Mouse (Mus musculus) 3134 (cell line): ENCODE data around the gene Trpm8.

Experiments
- DNase-seq: peaks from one replicate; pipeline ENCODE4 v3.0.0-alpha.2; 2011; ENCODE audit warnings: low spot score; ENCODE audit not compliant: insufficient read length; ENCODE audit errors: extremely low read depth

Gene Trpm8

GRCm38 (mm10) chr1:88299529-88299945 lies 22.1 kb downstream of the Trpm8 start:
- no peak for DNase-seq

GRCm38 (mm10) chr1:88300301-88301050 lies 23.0 kb downstream of the Trpm8 start:
- DNase-seq = no peak

GRCm38 (mm10) chr1:88301121-88302014 lies 23.9 kb downstream of the Trpm8 start:
- no peak for DNase-seq

GRCm38 (mm10) chr1:88302057-88302740 lies 24.7 kb downstream of the Trpm8 start:
- DNase-seq = no peak

- DNase-seq = no peak
These were observed 26.3 kb downstream of the Trpm8 start for GRCm38 (mm10) chr1:88303762-88304161.

GRCm38 (mm10) chr1:88304261-88304985 lies 27.0 kb downstream of the Trpm8 start:
- DNase-seq = no peak

GRCm38 (mm10) chr1:88305018-88305795 lies 27.7 kb downstream of the Trpm8 start:
- no peak for DNase-seq

GRCm38 (mm10) chr1:88306543-88306942 lies 29.1 kb downstream of the Trpm8 start:
- no peak for DNase-seq

- DNase-seq = no peak
These were observed 29.7 kb downstream of the Trpm8 start for GRCm38 (mm10) chr1:88307180-88307579.

GRCm38 (mm10) chr1:88309020-88309419 lies 31.6 kb downstream of the Trpm8 start:
- no peak for DNase-seq

- DNase-seq = no peak
These were observed 32.4 kb downstream of the Trpm8 start for GRCm38 (mm10) chr1:88309905-88310304.

GRCm38 (mm10) chr1:88310349-88310748 lies 32.9 kb downstream of the Trpm8 start:
- no peak for DNase-seq

GRCm38 (mm10) chr1:88317279-88317678 lies 39.8 kb downstream of the Trpm8 start:
- DNase-seq = no peak

GRCm38 (mm10) chr1:88318531-88319060 lies 41.1 kb downstream of the Trpm8 start:
- no peak for DNase-seq

GRCm38 (mm10) chr1:88320821-88321395 lies 43.4 kb downstream of the Trpm8 start:
- DNase-seq = no peak

GRCm38 (mm10) chr1:88322146-88322545 lies 44.7 kb downstream of the Trpm8 start:
- DNase-seq = no peak

- DNase-seq = no peak
These were observed 45.6 kb downstream of the Trpm8 start for GRCm38 (mm10) chr1:88323101-88323500.

GRCm38 (mm10) chr1:88339481-88339880 lies 62.0 kb downstream of the Trpm8 start:
- DNase-seq = no peak

- no peak for DNase-seq
These were observed 65.2 kb downstream of the Trpm8 start for GRCm38 (mm10) chr1:88342615-88343014.
